Mouse (Mus musculus) neural tube, embryonic 15.5 days (tissue): Measurements from ENCODE around the gene Zfp398. TPM values are rescaled to one million over a fixed set of nuclear protein-coding genes. Genes with fewer than 3 reads are reported as not detected.

Experiments
- ATAC-seq: fragments of 200-750 bp; cut with Nextera tagmentation; 2 replicates; pipeline ENCODE4 v1.8.0; 2017; ENCODE audit warnings: mild to moderate bottlenecking, moderate TSS enrichment, moderate library complexity; ENCODE audit not compliant: low FRiP score
- H3K27ac ChIP-seq: fragments of 300-500 bp; sonication (generic); replicated peaks from 2 replicates; pipeline ENCODE4 v1.5.1; 2015; ENCODE audit warnings: mild to moderate bottlenecking, inconsistent platforms
- H3K27me3 ChIP-seq: fragments of 300-500 bp; sonication (generic); replicated peaks from 2 replicates; pipeline ENCODE4 v1.6.1; 2015; ENCODE audit warnings: inconsistent platforms
- H3K36me3 ChIP-seq: fragments of 300-500 bp; sonication (generic); 2 replicates; pipeline ENCODE4 v1.6.1; 2015; ENCODE audit warnings: inconsistent platforms
- H3K4me1 ChIP-seq: fragments of 300-500 bp; sonication (generic); 2 replicates; pipeline ENCODE4 v1.6.1; 2015; ENCODE audit warnings: inconsistent platforms
- H3K4me2 ChIP-seq: fragments of 300-500 bp; sonication (generic); 2 replicates; pipeline ENCODE4 v1.6.1; 2015; ENCODE audit warnings: inconsistent platforms, mild to moderate bottlenecking, moderate library complexity
- H3K4me3 ChIP-seq: fragments of 300-500 bp; sonication (generic); replicated peaks from 2 replicates; pipeline ENCODE4 v1.5.1; 2015; ENCODE audit warnings: mild to moderate bottlenecking, inconsistent platforms
- H3K9ac ChIP-seq: fragments of 300-500 bp; sonication (generic); replicated peaks from 2 replicates; pipeline ENCODE4 v1.6.1; 2015; ENCODE audit warnings: mild to moderate bottlenecking, inconsistent platforms
- H3K9me3 ChIP-seq: fragments of 300-500 bp; sonication (generic); replicated peaks from 2 replicates; pipeline ENCODE4 v1.6.1; 2016; ENCODE audit warnings: inconsistent platforms
- WGBS: fragments of 180-500 bp; shearing (Covaris S2); methylation state at CpG from one replicate; pipeline ENCODE4 v1.1.7; 2015; ENCODE audit warnings: mixed read lengths; 5-methylcytosine and 5-hydroxymethylcytosine counted together
- polyA plus RNA-seq: library from polyadenylated mRNA; unstranded; fragments of >200 nt; fragmentation: Nextera tagmentation; extraction: Ambion mirVana; gene quantifications from 2 replicates; pipeline ENCODE4 v1.2.1, GENCODE M21; 2015

The Zfp398 gene
- polyA plus RNA-seq, 1 experiment from 2014 or later = 17.4 TPM

DNA sequence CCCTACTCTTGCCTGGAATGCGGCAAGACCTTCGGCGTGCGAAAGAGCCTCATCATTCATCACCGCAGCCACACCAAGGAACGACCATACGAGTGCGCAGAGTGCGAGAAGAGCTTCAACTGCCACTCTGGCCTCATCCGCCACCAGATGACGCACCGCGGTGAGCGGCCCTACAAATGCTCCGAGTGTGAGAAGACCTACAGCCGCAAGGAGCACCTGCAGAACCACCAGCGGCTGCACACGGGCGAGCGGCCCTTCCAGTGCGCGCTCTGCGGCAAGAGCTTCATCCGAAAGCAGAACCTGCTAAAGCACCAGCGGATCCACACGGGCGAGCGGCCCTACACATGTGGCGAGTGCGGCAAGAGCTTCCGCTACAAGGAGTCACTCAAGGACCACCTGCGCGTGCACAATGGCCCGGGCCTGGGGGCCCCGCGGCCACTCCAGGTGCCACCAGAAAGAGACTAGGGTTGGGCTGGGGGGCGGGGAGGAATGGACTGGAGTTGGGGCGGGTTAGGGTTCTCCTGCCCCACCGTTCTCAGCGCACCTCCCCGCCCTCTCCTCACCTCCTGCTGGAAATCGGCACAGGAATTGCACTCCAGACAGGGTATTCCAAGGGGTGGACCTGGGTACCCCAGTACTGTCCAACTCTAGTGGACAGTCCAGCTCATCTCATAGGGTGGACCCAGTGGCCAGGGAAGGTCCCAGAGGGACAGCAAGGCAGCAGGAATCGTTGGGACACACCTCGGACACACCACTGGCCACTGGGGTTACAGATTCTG, 69.6 kb downstream of the Zfp398 start:
- no peaks in the 10 kb centered on the region for H3K9me3 ChIP-seq
- H3K36me3 ChIP-seq = peaks cover 73% of the 10 kb centered on the region
- 54% methylated on average over 44 of the region's 44 CpGs for WGBS
- H3K4me2 ChIP-seq = no peak overlapping the region
- H3K27me3 ChIP-seq = 0 out of 2 replicates have a peak, but pooled peaks cover 4% of the 10 kb centered on the region
- H3K27ac ChIP-seq = no peak overlapping the region
- H3K4me3 ChIP-seq = no peak overlapping the region
- peak; percentile 28 for ATAC-seq
- no peak overlapping the region for H3K9ac ChIP-seq
- 0 out of 2 replicates have a peak, but pooled peaks cover 2% of the 10 kb centered on the region for H3K4me1 ChIP-seq

GRCm38 (mm10) chr6:47906326-47906725, 70.9 kb downstream of the Zfp398 start:
- no peak overlapping the region for H3K9ac ChIP-seq
- H3K9me3 ChIP-seq = no peaks in the 10 kb centered on the region
- ATAC-seq = no peak
- WGBS = 95% methylated on average over 5 of the region's 5 CpGs
- H3K27ac ChIP-seq = no peak overlapping the region
- H3K27me3 ChIP-seq = 0 out of 2 replicates have a peak, but pooled peaks cover 4% of the 10 kb centered on the region
- H3K36me3 ChIP-seq = peaks cover 60% of the 10 kb centered on the region
- H3K4me3 ChIP-seq = no peak overlapping the region
- no peak overlapping the region for H3K4me2 ChIP-seq
- H3K4me1 ChIP-seq = 0 out of 2 replicates have a peak, but pooled peaks cover 2% of the 10 kb centered on the region

DNA sequence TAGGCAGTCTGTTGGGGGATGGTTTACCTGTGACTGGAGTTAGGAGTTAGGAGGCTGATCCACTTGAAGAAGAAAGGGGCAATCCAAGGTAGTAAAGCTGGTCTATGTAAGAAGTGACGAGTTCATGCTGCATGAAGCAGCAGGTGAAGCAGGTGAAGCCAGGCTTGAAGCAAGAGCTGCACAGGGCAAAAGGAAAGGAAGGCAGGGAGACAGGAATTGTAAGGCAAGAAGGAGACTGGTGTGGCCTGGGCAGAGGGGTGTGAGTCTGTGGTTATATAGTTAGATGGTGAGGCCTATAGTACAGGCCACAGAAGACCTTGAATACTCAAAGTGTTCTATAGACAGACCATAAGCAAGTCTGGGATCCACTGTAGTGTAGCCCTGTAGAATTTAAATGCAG, 73.5 kb downstream of the Zfp398 start:
- no peak for ATAC-seq
- Histone ChIP-seq H3K4me3 (no peak overlapping the region), H3K27ac (no peak overlapping the region), H3K9me3 (no peaks in the 10 kb centered on the region), H3K27me3 (no peaks in the 10 kb centered on the region), H3K36me3 (peaks cover 36% of the 10 kb centered on the region), H3K4me1 (no peaks in the 10 kb centered on the region), H3K4me2 (no peak overlapping the region), H3K9ac (no peak overlapping the region)
- 86% methylated on average over 1 of the region's 1 CpGs for WGBS

DNA sequence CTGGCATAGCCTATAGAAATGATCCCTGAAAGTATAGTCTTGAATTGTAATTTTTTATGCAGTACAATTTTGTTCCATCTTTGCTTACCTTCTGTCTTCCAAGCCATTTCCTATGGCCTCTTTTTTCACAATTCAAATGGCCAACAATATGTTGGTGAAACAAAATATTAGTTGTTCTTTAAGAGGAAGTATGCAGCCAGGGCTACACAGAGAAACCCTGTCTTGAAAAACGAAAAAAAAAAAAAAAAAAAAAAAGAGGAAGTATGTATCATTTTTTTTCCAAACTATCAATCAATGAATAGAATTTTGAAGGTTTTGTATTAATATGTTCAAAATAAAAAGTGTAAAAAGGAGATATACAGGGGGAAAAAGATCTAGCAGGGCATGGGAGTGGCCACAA, 76.2 kb downstream of the Zfp398 start:
- no peak for ATAC-seq
- Histone ChIP-seq H3K27ac (no peak overlapping the region), H3K4me1 (no peaks in the 10 kb centered on the region), H3K4me2 (no peak overlapping the region), H3K9ac (no peak overlapping the region), H3K4me3 (no peak overlapping the region), H3K9me3 (no peaks in the 10 kb centered on the region), H3K27me3 (no peaks in the 10 kb centered on the region), H3K36me3 (peaks cover 10% of the 10 kb centered on the region)
- WGBS = 56% methylated on average over 1 of the region's 1 CpGs

DNA sequence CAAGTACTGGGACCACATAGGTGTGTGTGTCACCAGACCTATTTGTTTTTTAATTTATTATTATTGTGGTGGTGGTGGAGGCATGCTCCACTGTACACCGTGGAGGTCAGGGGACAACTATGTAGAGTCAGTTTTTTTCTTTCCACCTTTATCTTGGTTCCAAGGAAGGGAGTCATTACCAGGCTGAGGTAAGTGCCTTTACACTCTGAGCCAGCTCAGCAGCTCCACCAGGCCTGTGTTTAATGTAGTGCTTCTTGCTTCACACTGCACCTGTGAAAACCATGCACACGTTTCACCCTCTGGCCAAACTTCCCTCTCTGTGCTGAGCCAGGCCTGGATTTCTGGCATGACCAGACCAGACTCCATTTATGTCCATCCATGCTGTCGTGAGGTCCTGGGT, 77.5 kb downstream of the Zfp398 start:
- no peak for ATAC-seq
- no peaks in the 10 kb centered on the region for H3K27me3 ChIP-seq
- H3K4me3 ChIP-seq = no peak overlapping the region
- H3K9ac ChIP-seq = no peak overlapping the region
- no peaks in the 10 kb centered on the region for H3K9me3 ChIP-seq
- no peaks in the 10 kb centered on the region for H3K4me1 ChIP-seq
- no peak overlapping the region for H3K27ac ChIP-seq
- WGBS = 62% methylated on average over 3 of the region's 3 CpGs
- no peak overlapping the region for H3K4me2 ChIP-seq
- H3K36me3 ChIP-seq = no peaks in the 10 kb centered on the region

GRCm38 (mm10) chr6:47917051-47917450, 81.6 kb downstream of the Zfp398 start:
- H3K4me1 ChIP-seq = peaks cover 12% of the 10 kb centered on the region
- WGBS = 89% methylated on average over 5 of the region's 5 CpGs
- no peak overlapping the region for H3K27ac ChIP-seq
- H3K27me3 ChIP-seq = no peaks in the 10 kb centered on the region
- H3K4me2 ChIP-seq = no peak overlapping the region
- H3K9ac ChIP-seq = no peak overlapping the region
- H3K4me3 ChIP-seq = no peak overlapping the region
- H3K9me3 ChIP-seq = no peaks in the 10 kb centered on the region
- no peaks in the 10 kb centered on the region for H3K36me3 ChIP-seq
- ATAC-seq = no peak

GRCm38 (mm10) chr6:47918768-47919274, 83.4 kb downstream of the Zfp398 start:
- H3K9me3 ChIP-seq = no peaks in the 10 kb centered on the region
- no peak overlapping the region for H3K4me2 ChIP-seq
- 80% methylated on average over 3 of the region's 3 CpGs for WGBS
- H3K36me3 ChIP-seq = no peaks in the 10 kb centered on the region
- no peak overlapping the region for H3K9ac ChIP-seq
- no peak overlapping the region for H3K4me3 ChIP-seq
- no peak overlapping the region for H3K27ac ChIP-seq
- peaks cover 20% of the 10 kb centered on the region for H3K4me1 ChIP-seq
- no peak for ATAC-seq
- no peaks in the 10 kb centered on the region for H3K27me3 ChIP-seq

GRCm38 (mm10) chr6:47919646-47920446, 84.4 kb downstream of the Zfp398 start:
- H3K27me3 ChIP-seq = no peaks in the 10 kb centered on the region
- no peaks in the 10 kb centered on the region for H3K9me3 ChIP-seq
- 28% methylated on average over 11 of the region's 11 CpGs for WGBS
- peak overlapping the region; percentile 81; the same call in 1 of the 2 replicates for H3K9ac ChIP-seq
- H3K4me1 ChIP-seq = peaks cover 20% of the 10 kb centered on the region
- peak overlapping the region; percentile 97 for H3K27ac ChIP-seq
- no peaks in the 10 kb centered on the region for H3K36me3 ChIP-seq
- peak overlapping the region; percentile 79 for H3K4me2 ChIP-seq
- H3K4me3 ChIP-seq = peak overlapping the region; percentile 97
- ATAC-seq = peak; percentile 51; the same call in 1 of the 2 replicates

GRCm38 (mm10) chr6:47920447-47921340, 85.2 kb downstream of the Zfp398 start, which contains the start of gene Zfp212:
Gene Zfp212 (plus strand): TSS chr6:47920476.
- Histone ChIP-seq H3K4me1 (peaks cover 20% of the 10 kb centered on the region), H3K27ac (peak within 1 kb of the TSS; percentile 97), H3K9me3 (no peaks in the 10 kb centered on the region), H3K9ac (peak within 1 kb of the TSS; percentile 81), H3K36me3 (no peaks in the 10 kb centered on the region), H3K4me3 (peak within 1 kb of the TSS; percentile 97), H3K27me3 (no peaks in the 10 kb centered on the region), H3K4me2 (peak within 1 kb of the TSS; percentile 79)
- ATAC-seq = peak; percentile 96
- WGBS = under 1% methylated on average over 66 of the region's 67 CpGs
